Mouse (Mus musculus): Measurements from ENCODE around the gene Arf6. TPM values are rescaled to one million over a fixed set of nuclear protein-coding genes. Genes with fewer than 3 reads are reported as not detected.
A peak's percentile ranks its signal among the peaks of the same experiment; 100 is the strongest.
"Not testable (repeated sequence)": the region's sequence is repeated elsewhere in the genome, so short reads cannot be mapped to it uniquely, and the experiment has no call there.

Arf6 gene
- polyA plus RNA-seq, 1 experiment from 2014 or later, result 59.7 TPM

DNA sequence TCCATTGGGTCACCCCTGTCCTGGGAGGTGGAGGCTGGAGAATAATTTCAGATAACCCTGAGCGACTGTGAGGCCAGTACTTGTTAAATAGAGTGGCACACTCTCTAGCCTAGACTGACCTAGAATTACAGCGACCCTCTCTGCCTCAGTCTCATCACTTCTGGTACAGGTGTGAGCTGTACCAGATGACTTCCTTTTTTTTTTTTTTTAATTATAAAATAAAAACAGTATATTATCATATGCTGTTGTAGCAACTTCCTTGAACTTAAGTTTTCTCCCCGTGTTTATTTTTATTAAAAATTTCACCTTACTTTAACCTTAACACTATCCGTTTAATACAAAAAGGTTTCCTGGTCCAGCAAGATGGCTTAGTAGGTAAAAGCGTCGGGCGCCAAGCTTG lies 1.0 kb upstream of the Arf6 start:
- Histone ChIP-seq H3K27ac (ENCODE audit: low read depth, low read length) (peak overlapping the region; percentile 95), H3K4me2 (replicated peaks; ENCODE audit: low read depth, low read length) (peak overlapping the region; percentile 69), H3K9me3 (ENCODE audit: control insufficient read depth, low read length) (no peaks in the 10 kb centered on the region), H3K4me1 (ENCODE audit: control insufficient read depth, insufficient read depth, low read length) (peaks cover 6% of the 10 kb centered on the region; the same call in 1 of the 2 replicates), H3K27me3 (ENCODE audit: control insufficient read depth, insufficient read depth, low read length) (no peaks in the 10 kb centered on the region), H3K9ac (ENCODE audit: low read depth, low read length) (peak overlapping the region; percentile 96; the same call in 1 of the 2 replicates), H3K36me3 (ENCODE audit: control insufficient read depth, insufficient read depth, low read length) (peaks cover 6% of the 10 kb centered on the region; the same call in 1 of the 2 replicates), H3K4me3 (ENCODE audit: low read length) (peak overlapping the region; percentile 80)
- no peak for ATAC-seq (ENCODE audit: low FRiP score, low TSS enrichment)
- WGBS, result 15% methylated on average over 7 of the region's 7 CpGs

DNA sequence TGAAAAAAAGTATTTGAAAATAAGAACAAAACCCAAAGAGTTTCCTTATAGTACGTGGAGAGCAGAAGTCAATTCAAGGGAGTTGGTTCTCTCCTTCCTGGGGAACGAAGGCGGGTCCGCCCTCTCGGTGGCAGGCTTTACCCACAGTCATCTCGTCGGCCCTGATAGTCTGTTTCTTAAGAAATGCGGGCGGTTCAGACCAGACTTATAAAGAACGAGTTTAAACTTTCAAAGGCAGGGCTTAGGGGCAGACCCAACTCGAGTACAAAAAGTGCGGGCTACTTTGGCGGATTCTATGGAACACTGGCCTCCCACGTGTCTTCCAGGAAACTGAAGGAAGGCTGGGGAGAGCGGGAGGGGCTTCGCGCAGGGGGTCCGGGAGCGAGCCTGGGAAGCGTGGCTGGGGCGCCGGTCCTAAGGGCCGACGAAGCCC lies 513 bp upstream of the Arf6 start:
- peak overlapping the region; percentile 69 for H3K4me2 ChIP-seq (replicated peaks; ENCODE audit: low read depth, low read length)
- WGBS, result 0% methylated on average over 20 of the region's 24 CpGs
- peaks cover 6% of the 10 kb centered on the region; the same call in 1 of the 2 replicates for H3K4me1 ChIP-seq (ENCODE audit: control insufficient read depth, insufficient read depth, low read length)
- H3K9me3 ChIP-seq (ENCODE audit: control insufficient read depth, low read length), result no peaks in the 10 kb centered on the region
- H3K4me3 ChIP-seq (ENCODE audit: low read length), result peak overlapping the region; percentile 80
- peak overlapping the region; percentile 96 for H3K9ac ChIP-seq (ENCODE audit: low read depth, low read length)
- peaks cover 10% of the 10 kb centered on the region; the same call in 1 of the 2 replicates for H3K36me3 ChIP-seq (ENCODE audit: control insufficient read depth, insufficient read depth, low read length)
- peak; percentile 91 for ATAC-seq (ENCODE audit: low FRiP score, low TSS enrichment)
- peak overlapping the region; percentile 95 for H3K27ac ChIP-seq (ENCODE audit: low read depth, low read length)
- no peaks in the 10 kb centered on the region for H3K27me3 ChIP-seq (ENCODE audit: control insufficient read depth, insufficient read depth, low read length)

DNA sequence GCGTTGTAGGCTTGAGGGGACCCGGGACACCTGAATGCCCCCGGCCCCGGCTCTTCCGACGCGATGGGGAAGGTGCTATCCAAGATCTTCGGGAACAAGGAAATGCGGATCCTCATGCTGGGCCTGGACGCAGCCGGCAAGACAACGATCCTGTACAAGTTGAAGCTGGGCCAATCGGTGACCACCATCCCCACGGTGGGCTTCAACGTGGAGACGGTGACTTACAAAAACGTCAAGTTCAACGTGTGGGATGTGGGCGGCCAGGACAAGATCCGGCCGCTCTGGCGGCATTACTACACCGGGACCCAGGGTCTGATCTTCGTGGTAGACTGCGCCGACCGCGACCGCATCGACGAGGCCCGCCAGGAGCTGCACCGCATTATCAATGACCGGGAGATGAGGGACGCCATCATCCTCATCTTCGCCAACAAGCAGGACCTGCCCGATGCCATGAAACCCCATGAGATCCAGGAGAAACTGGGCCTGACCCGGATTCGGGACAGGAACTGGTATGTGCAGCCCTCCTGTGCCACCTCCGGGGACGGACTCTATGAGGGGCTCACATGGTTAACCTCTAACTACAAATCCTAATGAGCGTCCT lies 881 bp downstream of the Arf6 start:
- Histone ChIP-seq H3K27me3 (ENCODE audit: control insufficient read depth, insufficient read depth, low read length) (no peaks in the 10 kb centered on the region), H3K27ac (ENCODE audit: low read depth, low read length) (peak overlapping the region; percentile 95), H3K4me2 (replicated peaks; ENCODE audit: low read depth, low read length) (peak overlapping the region; percentile 65), H3K9me3 (ENCODE audit: control insufficient read depth, low read length) (no peaks in the 10 kb centered on the region), H3K9ac (ENCODE audit: low read depth, low read length) (peak overlapping the region; percentile 96), H3K4me3 (ENCODE audit: low read length) (peak overlapping the region; percentile 80), H3K36me3 (ENCODE audit: control insufficient read depth, insufficient read depth, low read length) (peaks cover 10% of the 10 kb centered on the region; the same call in 1 of the 2 replicates), H3K4me1 (ENCODE audit: control insufficient read depth, insufficient read depth, low read length) (peaks cover 6% of the 10 kb centered on the region; the same call in 1 of the 2 replicates)
- ATAC-seq (ENCODE audit: low FRiP score, low TSS enrichment), result peak; percentile 6
- under 1% methylated on average over 42 of the region's 42 CpGs for WGBS

DNA sequence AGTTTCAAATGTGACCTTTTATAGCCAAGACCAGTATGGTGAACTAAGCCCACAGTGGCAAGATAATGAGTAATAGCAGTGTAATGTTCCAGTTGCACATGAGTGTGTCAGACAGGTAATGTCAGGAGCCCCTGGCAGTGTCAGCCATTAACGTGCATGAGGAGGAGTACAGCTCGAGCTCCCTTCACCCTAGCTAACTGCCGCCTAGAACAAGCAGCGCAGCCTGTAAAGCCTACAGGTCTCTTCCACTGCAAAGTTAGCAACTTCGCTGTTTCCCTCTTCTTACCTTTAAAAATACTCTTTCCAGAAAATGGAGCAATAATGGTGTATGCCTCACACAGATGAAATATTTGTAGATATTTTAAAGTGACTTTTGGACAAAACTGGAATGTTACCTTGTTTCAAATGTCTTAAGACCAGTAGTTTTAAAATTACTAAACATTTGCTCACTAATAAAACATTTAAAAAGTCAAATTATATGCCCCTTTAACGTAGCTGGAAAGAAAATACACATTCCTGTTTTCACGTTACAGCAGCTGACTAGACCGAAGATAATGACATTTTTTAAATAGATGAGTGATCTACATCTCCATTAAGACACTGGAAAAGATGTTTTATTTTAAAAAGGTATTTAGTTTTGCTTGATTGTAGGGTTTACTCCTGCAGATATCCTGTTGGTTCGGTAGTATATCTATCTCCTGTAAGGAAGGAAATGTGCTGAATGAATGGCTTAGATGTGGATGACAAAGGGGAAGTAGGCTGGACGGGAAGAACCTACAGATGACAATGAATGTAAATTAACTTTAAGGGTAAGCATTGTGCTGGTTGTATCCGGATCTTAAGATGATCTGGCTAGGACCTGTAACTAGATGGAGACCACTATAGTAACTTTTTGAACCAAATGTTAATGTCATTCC lies 2.2 kb downstream of the Arf6 start:
- no peak overlapping the region for H3K27ac ChIP-seq (ENCODE audit: low read depth, low read length)
- no peaks in the 10 kb centered on the region for H3K9me3 ChIP-seq (ENCODE audit: control insufficient read depth, low read length)
- H3K4me1 ChIP-seq (ENCODE audit: control insufficient read depth, insufficient read depth, low read length), result peaks cover 6% of the 10 kb centered on the region; the same call in 1 of the 2 replicates
- WGBS, result 42% methylated on average over 11 of the region's 11 CpGs
- no peak for ATAC-seq (ENCODE audit: low FRiP score, low TSS enrichment)
- peaks cover 13% of the 10 kb centered on the region; the same call in 1 of the 2 replicates for H3K36me3 ChIP-seq (ENCODE audit: control insufficient read depth, insufficient read depth, low read length)
- H3K4me2 ChIP-seq (replicated peaks; ENCODE audit: low read depth, low read length), result peak overlapping the region; percentile 65
- H3K4me3 ChIP-seq (ENCODE audit: low read length), result peak overlapping the region; percentile 80
- no peaks in the 10 kb centered on the region for H3K27me3 ChIP-seq (ENCODE audit: control insufficient read depth, insufficient read depth, low read length)
- H3K9ac ChIP-seq (ENCODE audit: low read depth, low read length), result peak overlapping the region; percentile 96; the same call in 1 of the 2 replicates

DNA sequence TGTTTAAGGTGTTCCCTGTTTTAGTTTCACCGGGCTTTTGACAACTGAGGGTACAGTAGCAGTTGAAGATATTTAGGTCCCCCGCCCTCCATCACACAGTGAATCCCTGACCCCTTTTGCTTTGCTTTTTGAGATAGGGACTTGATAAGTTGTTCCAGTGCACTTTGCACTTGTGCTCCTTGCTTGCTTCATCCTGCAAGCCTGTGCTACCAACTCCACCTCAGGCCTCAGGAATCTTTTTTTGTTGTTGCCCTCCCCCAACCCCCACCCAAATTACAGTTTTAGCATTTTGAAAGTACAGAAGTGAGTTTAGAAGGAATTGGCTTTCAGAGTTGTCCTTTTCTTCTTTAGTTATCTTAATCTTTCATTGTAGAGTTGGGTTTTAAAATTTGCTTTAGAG lies 4.2 kb downstream of the Arf6 start:
- Histone ChIP-seq H3K4me1 (ENCODE audit: control insufficient read depth, insufficient read depth, low read length) (peaks cover under 1% of the 10 kb centered on the region; the same call in 1 of the 2 replicates), H3K4me3 (ENCODE audit: low read length) (no peak overlapping the region), H3K9ac (ENCODE audit: low read depth, low read length) (no peak overlapping the region), H3K9me3 (ENCODE audit: control insufficient read depth, low read length) (no peaks in the 10 kb centered on the region), H3K36me3 (ENCODE audit: control insufficient read depth, insufficient read depth, low read length) (peaks cover 13% of the 10 kb centered on the region; the same call in 1 of the 2 replicates), H3K27me3 (ENCODE audit: control insufficient read depth, insufficient read depth, low read length) (no peaks in the 10 kb centered on the region), H3K4me2 (replicated peaks; ENCODE audit: low read depth, low read length) (no peak overlapping the region; the same call in 1 of the 2 replicates), H3K27ac (ENCODE audit: low read depth, low read length) (no peak overlapping the region)
- ATAC-seq (ENCODE audit: low FRiP score, low TSS enrichment), result no peak
- 84% methylated on average over 2 of the region's 2 CpGs for WGBS

DNA sequence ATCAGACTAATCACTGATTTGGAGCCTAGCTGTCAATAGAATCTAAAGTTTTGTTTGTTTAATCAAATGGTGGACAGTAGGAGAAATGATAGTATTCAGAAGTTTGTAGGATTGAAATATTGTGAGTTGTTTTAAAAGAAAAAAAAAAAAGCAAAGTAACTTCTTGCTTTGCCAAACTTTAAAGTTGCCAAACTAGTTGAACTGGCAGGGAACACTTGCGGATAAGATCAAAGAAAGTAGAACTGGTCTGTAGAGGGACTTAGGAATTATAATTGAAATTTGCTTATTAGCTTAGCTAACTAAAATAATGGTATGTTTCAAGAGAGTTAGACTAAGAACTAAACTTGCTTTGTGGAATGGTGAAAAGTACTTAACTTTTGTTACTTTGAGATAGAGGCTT lies 5.2 kb downstream of the Arf6 start:
- Histone ChIP-seq H3K27ac (ENCODE audit: low read depth, low read length) (no peak overlapping the region), H3K4me2 (replicated peaks; ENCODE audit: low read depth, low read length) (no peak overlapping the region), H3K9me3 (ENCODE audit: control insufficient read depth, low read length) (no peaks in the 10 kb centered on the region), H3K36me3 (ENCODE audit: control insufficient read depth, insufficient read depth, low read length) (peaks cover 13% of the 10 kb centered on the region; the same call in 1 of the 2 replicates), H3K27me3 (ENCODE audit: control insufficient read depth, insufficient read depth, low read length) (no peaks in the 10 kb centered on the region), H3K4me1 (ENCODE audit: control insufficient read depth, insufficient read depth, low read length) (no peaks in the 10 kb centered on the region), H3K9ac (ENCODE audit: low read depth, low read length) (no peak overlapping the region), H3K4me3 (ENCODE audit: low read length) (no peak overlapping the region)
- ATAC-seq (ENCODE audit: low FRiP score, low TSS enrichment), result no peak
- WGBS, result 82% methylated on average over 1 of the region's 1 CpGs

DNA sequence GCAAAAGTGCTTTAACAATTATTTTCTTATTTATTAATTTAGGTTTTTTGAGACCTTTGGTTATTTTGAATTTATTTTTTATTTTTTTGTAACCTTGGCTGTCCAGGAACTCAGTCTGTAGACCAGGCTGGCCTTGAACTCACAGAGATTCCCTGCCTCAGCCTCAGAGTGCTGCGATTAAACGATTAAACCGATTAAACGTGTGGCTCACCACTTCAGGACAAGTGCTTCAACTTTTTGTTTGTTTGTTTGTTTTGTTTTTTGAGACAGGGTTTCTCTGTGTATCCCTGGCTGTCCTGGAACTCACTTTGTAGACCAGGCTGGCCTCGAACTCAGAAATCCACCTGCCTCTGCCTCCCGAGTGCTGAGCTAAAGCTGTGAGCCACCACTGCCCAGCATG lies 5.7 kb downstream of the Arf6 start:
- H3K4me1 ChIP-seq (ENCODE audit: control insufficient read depth, insufficient read depth, low read length); H3K9ac ChIP-seq (ENCODE audit: low read depth, low read length); ATAC-seq (ENCODE audit: low FRiP score, low TSS enrichment); H3K9me3 ChIP-seq (ENCODE audit: control insufficient read depth, low read length); H3K27ac ChIP-seq (ENCODE audit: low read depth, low read length); H3K4me3 ChIP-seq (ENCODE audit: low read length); H3K27me3 ChIP-seq (ENCODE audit: control insufficient read depth, insufficient read depth, low read length); H3K4me2 ChIP-seq (replicated peaks; ENCODE audit: low read depth, low read length): not testable (repeated sequence)
- WGBS, result 95% methylated on average over 6 of the region's 6 CpGs
- peaks cover 13% of the 10 kb centered on the region; the same call in 1 of the 2 replicates for H3K36me3 ChIP-seq (ENCODE audit: control insufficient read depth, insufficient read depth, low read length)

DNA sequence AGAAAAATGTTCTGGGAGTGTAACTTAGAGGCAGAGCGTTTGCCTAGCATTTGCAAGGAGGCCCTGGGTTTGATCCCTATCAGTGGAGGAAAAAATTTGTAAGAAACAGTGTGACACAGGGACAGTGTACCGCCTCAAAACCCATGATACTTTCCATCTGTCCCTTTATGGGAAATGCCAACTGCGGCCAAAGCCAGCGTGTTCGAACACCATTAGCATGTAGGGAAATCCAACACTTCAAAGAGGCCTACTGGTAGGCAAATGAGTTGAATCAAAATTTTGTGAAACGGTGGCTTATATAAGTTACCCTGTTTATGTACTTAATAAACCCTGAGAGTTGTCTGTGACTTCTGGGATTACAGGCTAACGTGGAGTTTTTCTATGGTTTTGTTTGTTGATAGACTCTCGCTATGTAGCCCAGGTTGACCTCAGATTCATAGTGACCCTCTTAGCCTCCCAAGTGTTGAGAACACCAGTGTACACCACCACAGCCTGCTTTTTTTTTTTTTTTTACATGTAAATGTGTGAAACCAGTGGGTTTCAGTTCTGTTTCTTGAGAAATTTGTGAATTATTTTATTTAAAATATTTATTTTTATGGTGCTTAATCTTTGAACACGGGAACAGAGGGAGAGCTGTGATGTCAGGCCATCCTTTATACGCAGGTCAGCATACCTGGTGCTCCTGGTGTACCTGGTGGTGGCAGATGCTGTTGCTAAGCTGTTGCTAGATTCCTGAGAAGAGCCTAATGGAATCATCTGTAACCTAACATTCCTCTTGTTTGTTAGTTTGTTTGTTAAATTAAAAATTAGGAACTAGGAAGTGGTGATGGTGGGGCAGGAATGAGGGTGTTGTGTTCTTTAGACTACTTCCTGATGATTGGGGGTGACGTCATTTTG lies 6.9 kb downstream of the Arf6 start:
- Histone ChIP-seq H3K4me2 (replicated peaks; ENCODE audit: low read depth, low read length) (no peak overlapping the region), H3K9ac (ENCODE audit: low read depth, low read length) (no peak overlapping the region), H3K4me3 (ENCODE audit: low read length) (no peak overlapping the region), H3K27me3 (ENCODE audit: control insufficient read depth, insufficient read depth, low read length) (no peaks in the 10 kb centered on the region), H3K9me3 (ENCODE audit: control insufficient read depth, low read length) (no peaks in the 10 kb centered on the region), H3K27ac (ENCODE audit: low read depth, low read length) (no peak overlapping the region), H3K4me1 (ENCODE audit: control insufficient read depth, insufficient read depth, low read length) (no peaks in the 10 kb centered on the region), H3K36me3 (ENCODE audit: control insufficient read depth, insufficient read depth, low read length) (peaks cover 9% of the 10 kb centered on the region; the same call in 1 of the 2 replicates)
- WGBS, result 87% methylated on average over 11 of the region's 11 CpGs
- ATAC-seq (ENCODE audit: low FRiP score, low TSS enrichment), result no peak
